Mouse (Mus musculus) neural tube, embryonic 11.5 days (tissue): ENCODE measurements around the gene Slc12a8. TPM values are rescaled to one million over a fixed set of nuclear protein-coding genes. Genes with fewer than 3 reads are reported as not detected.

ENCODE experiments used
- ATAC-seq: fragments of 200-750 bp; cut with Nextera tagmentation; 2 replicates; pipeline ENCODE4 v1.8.0; 2017; ENCODE audit warnings: moderate number of reproducible peaks, mild to moderate bottlenecking, moderate TSS enrichment, moderate library complexity; ENCODE audit not compliant: insufficient read depth, low FRiP score, low TSS enrichment
- DNase-seq: peaks from one replicate; pipeline ENCODE4 v3.0.0-alpha.2; 2015; ENCODE audit warnings: low spot score
- H3K27ac ChIP-seq: fragments of 300-500 bp; sonication (generic); 2 replicates; pipeline ENCODE4 v1.5.1; 2014; ENCODE audit warnings: low read depth, mild to moderate bottlenecking, low read length
- H3K27me3 ChIP-seq: fragments of 300-500 bp; sonication (generic); 2 replicates; pipeline ENCODE4 v1.6.1; 2014; ENCODE audit warnings: mild to moderate bottlenecking, low read length, mixed read lengths; ENCODE audit not compliant: control insufficient read depth, insufficient read depth
- H3K36me3 ChIP-seq: fragments of 300-500 bp; sonication (generic); 2 replicates; pipeline ENCODE4 v1.6.1; 2014; ENCODE audit warnings: mild to moderate bottlenecking, low read length, moderate library complexity, mixed read lengths; ENCODE audit not compliant: control insufficient read depth, insufficient read depth
- H3K4me1 ChIP-seq: fragments of 300-500 bp; sonication (generic); 2 replicates; pipeline ENCODE4 v1.6.1; 2014; ENCODE audit warnings: low read length, mixed read lengths; ENCODE audit not compliant: control insufficient read depth, insufficient read depth
- H3K4me2 ChIP-seq: fragments of 300-500 bp; sonication (generic); 2 replicates; pipeline ENCODE4 v1.6.1; 2014; ENCODE audit warnings: low read depth, mild to moderate bottlenecking, moderate library complexity
- H3K4me3 ChIP-seq: fragments of 300-500 bp; sonication (generic); 2 replicates; pipeline ENCODE4 v1.5.1; 2014; ENCODE audit warnings: low read depth, low read length
- H3K9ac ChIP-seq: fragments of 300-500 bp; sonication (generic); 2 replicates; pipeline ENCODE4 v1.6.1; 2014; ENCODE audit warnings: mild to moderate bottlenecking, low read length
- H3K9me3 ChIP-seq: fragments of 300-500 bp; sonication (generic); 2 replicates; pipeline ENCODE4 v1.6.1; 2016; ENCODE audit warnings: low read length; ENCODE audit not compliant: control insufficient read depth
- WGBS: fragments of 180-500 bp; shearing (Covaris S2); extraction: QIAGEN DNeasy Blood & Tissue Kit; methylation state at CpG from one replicate; pipeline ENCODE4 v1.1.7; 2014; 5-methylcytosine and 5-hydroxymethylcytosine counted together
- polyA plus RNA-seq: library from polyadenylated mRNA; unstranded; fragments of >200 nt; fragmentation: Nextera tagmentation; extraction: Ambion mirVana; gene quantifications from 2 replicates; pipeline ENCODE4 v1.2.1, GENCODE M21; 2014

Slc12a8 gene
- polyA plus RNA-seq, 1 experiment from 2014 or later = 0.78 TPM

- no peaks in the 10 kb centered on the region for H3K4me1 ChIP-seq
- WGBS = 90% methylated on average over 4 of the region's 4 CpGs
- H3K36me3 ChIP-seq = no peaks in the 10 kb centered on the region
- no peak for DNase-seq
- H3K9ac ChIP-seq = no peak overlapping the region
- ATAC-seq = no peak
- H3K9me3 ChIP-seq = no peaks in the 10 kb centered on the region
- H3K27me3 ChIP-seq = no peaks in the 10 kb centered on the region
- no peak overlapping the region for H3K4me2 ChIP-seq
- H3K4me3 ChIP-seq = no peak overlapping the region
- H3K27ac ChIP-seq = no peak overlapping the region
These were observed 149.9 kb downstream of the Slc12a8 start for GRCm38 (mm10) chr16:33666985-33667538.

DNA sequence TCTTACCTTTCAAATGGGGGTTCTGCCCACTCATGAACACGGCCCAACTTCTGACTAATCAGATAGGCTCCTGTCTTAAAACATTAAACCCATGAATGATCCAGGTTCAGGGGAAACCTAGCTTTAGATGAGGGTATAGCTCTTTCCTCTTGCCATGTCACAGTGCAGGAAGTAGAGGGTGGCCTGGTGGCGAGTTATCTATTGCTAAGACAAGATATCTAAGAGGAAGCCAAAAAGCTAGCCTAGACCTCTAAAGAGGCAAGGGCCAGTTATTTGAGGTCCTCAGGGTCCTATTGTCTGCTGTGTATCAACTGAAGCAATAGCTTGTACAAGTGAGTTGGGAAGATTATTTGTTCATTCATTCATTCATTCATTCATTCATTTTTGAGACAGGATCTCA lies 151.3 kb downstream of the Slc12a8 start:
- H3K4me2 ChIP-seq = no peak overlapping the region
- H3K4me1 ChIP-seq = no peaks in the 10 kb centered on the region
- H3K27me3 ChIP-seq = no peaks in the 10 kb centered on the region
- H3K27ac ChIP-seq = no peak overlapping the region
- H3K36me3 ChIP-seq = no peaks in the 10 kb centered on the region
- 83% methylated on average over 2 of the region's 2 CpGs for WGBS
- H3K4me3 ChIP-seq = no peak overlapping the region
- no peak overlapping the region for H3K9ac ChIP-seq
- no peaks in the 10 kb centered on the region for H3K9me3 ChIP-seq
- ATAC-seq (no peak), DNase-seq (no peak)

DNA sequence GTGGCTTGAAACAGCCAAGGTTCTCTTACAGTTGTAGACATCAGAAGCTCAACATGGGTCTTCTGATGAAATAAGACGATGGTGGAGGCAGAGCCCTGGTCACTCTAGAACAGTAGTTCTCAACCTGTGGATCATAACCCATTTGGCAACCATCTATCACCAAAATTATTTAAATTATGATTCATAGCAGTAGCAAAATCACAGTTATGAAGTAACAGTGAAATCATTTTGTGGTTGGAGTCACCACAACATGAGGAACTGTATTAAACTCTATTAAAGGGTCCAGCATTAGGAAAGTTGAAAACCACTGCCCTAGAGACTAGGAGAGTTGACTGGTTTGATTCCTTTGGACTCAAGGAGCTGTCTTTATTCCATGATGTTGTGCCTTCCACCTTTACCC lies 151.9 kb downstream of the Slc12a8 start:
- Histone ChIP-seq H3K4me1 (no peaks in the 10 kb centered on the region), H3K9ac (no peak overlapping the region), H3K9me3 (no peaks in the 10 kb centered on the region), H3K4me3 (no peak overlapping the region), H3K4me2 (no peak overlapping the region), H3K36me3 (no peaks in the 10 kb centered on the region), H3K27me3 (no peaks in the 10 kb centered on the region), H3K27ac (no peak overlapping the region)
- 91% methylated on average over 1 of the region's 1 CpGs for WGBS
- ATAC-seq (no peak), DNase-seq (no peak)

DNA sequence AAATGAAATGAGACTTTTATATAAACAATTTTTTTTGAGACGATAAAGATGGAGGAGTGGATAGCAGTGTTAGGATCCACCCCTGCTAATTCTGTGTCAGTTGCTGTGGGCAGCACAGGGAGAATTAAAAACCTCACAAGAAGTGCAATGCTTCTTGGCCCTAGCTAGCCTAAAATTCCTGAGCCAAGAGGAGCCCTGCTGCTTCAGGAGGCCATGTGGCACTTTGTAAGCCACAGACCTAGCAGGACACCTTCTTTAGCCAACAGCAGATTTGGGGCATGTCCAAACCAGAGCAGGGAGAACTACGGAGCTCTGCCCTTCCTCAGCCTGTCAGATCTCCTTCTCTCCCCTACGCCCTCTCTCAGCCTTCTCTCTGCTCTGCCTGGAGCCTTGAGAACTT lies 153.2 kb downstream of the Slc12a8 start:
- no peaks in the 10 kb centered on the region for H3K36me3 ChIP-seq
- no peaks in the 10 kb centered on the region for H3K4me1 ChIP-seq
- DNase-seq = no peak
- no peak overlapping the region for H3K27ac ChIP-seq
- H3K4me3 ChIP-seq = no peak overlapping the region
- no peak overlapping the region for H3K9ac ChIP-seq
- no peaks in the 10 kb centered on the region for H3K27me3 ChIP-seq
- no peak overlapping the region for H3K4me2 ChIP-seq
- H3K9me3 ChIP-seq = no peaks in the 10 kb centered on the region
- 81% methylated on average over 3 of the region's 3 CpGs for WGBS
- ATAC-seq = no peak

DNA sequence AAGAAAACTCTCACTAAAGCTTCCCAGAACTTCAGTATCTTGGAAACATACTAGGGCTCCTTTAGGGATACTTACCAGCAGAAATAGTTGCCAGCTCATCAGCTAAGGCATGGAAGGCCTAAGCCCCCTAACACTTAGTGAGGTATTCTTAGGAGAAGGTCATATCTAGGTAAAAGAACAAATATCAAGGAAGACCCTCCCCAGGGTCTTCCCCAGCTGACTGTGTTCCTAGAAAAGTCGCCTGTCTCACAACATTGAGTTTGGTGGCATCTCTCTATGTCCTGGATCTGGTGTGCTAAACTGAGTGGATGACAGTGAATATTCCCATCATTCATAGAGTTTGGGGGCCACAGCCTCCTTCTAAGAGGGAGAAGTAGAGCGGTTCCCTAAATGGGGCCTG lies 153.8 kb downstream of the Slc12a8 start:
- no peaks in the 10 kb centered on the region for H3K27me3 ChIP-seq
- no peaks in the 10 kb centered on the region for H3K36me3 ChIP-seq
- no peak for DNase-seq
- H3K4me3 ChIP-seq = no peak overlapping the region
- 78% methylated on average over 2 of the region's 2 CpGs for WGBS
- no peak overlapping the region for H3K27ac ChIP-seq
- H3K9me3 ChIP-seq = no peaks in the 10 kb centered on the region
- H3K4me2 ChIP-seq = no peak overlapping the region
- ATAC-seq = no peak
- no peak overlapping the region for H3K9ac ChIP-seq
- no peaks in the 10 kb centered on the region for H3K4me1 ChIP-seq

GRCm38 (mm10) chr16:33672188-33672587 lies 155.1 kb downstream of the Slc12a8 start:
- no peaks in the 10 kb centered on the region for H3K36me3 ChIP-seq
- H3K27me3 ChIP-seq = no peaks in the 10 kb centered on the region
- H3K9me3 ChIP-seq = no peaks in the 10 kb centered on the region
- H3K4me3 ChIP-seq = no peak overlapping the region
- H3K27ac ChIP-seq = no peak overlapping the region
- H3K4me2 ChIP-seq = no peak overlapping the region
- WGBS = 80% methylated on average over 3 of the region's 4 CpGs
- no peak for ATAC-seq
- H3K9ac ChIP-seq = no peak overlapping the region
- no peaks in the 10 kb centered on the region for H3K4me1 ChIP-seq
- DNase-seq = no peak

DNA sequence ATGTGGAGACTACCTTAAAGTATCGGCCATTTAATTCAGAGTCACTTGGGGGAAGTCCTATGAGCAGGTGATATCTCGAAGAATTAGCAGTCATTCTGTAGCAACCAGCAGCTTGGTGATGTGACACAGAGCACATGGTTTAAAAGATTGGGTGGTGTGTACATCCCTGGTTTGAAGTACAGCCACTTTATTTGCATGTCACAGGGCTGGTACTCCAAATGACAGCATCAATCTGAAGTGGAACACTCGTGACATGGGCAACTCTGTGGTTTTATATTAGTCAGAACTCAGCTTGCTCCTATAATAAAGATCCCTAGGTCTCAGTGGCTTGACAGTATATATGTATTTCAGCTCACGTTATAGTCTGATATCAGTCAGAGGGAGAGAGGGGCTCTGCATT lies 155.5 kb downstream of the Slc12a8 start:
- 90% methylated on average over 4 of the region's 4 CpGs for WGBS
- no peak overlapping the region for H3K9ac ChIP-seq
- H3K4me1 ChIP-seq = no peaks in the 10 kb centered on the region
- no peak overlapping the region for H3K4me2 ChIP-seq
- DNase-seq (no peak), ATAC-seq (no peak)
- H3K9me3 ChIP-seq = no peaks in the 10 kb centered on the region
- no peaks in the 10 kb centered on the region for H3K27me3 ChIP-seq
- no peak overlapping the region for H3K4me3 ChIP-seq
- no peaks in the 10 kb centered on the region for H3K36me3 ChIP-seq
- H3K27ac ChIP-seq = no peak overlapping the region

DNA sequence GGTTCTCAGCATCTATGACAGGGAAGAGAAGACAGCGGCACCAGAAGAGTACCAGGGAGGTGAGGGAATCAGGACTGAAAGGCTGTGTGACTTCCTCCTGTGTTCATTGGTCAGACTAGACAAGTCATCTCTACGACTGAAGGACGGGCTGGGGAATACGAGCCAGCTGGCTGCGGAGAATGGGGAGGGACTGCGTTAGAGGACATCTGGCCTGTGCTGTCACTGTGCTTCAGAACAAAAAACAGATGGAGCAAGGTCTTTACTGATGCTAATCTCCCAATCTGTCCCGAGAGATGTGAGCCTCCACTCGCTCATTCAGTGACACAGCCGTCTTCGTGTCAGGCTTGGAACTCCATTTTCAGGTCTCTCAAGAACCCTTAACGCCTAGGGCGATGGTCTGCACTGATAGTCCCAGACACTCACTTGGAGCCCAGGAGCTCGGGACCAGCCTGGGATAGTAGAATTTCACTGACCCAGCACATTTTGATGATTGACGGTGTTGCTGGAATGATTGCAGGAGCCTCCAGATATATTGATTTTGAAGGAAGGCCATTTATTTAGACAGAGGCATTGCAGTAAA lies 156.5 kb downstream of the Slc12a8 start:
- Histone ChIP-seq H3K9me3 (no peaks in the 10 kb centered on the region), H3K4me2 (no peak overlapping the region), H3K36me3 (no peaks in the 10 kb centered on the region), H3K27ac (no peak overlapping the region), H3K4me1 (no peaks in the 10 kb centered on the region), H3K27me3 (no peaks in the 10 kb centered on the region), H3K4me3 (no peak overlapping the region), H3K9ac (no peak overlapping the region)
- ATAC-seq (0 out of 2 replicates have a peak, but pooled peaks have one; percentile 27), DNase-seq (peak; percentile 49)
- 56% methylated on average over 14 of the region's 14 CpGs for WGBS

GRCm38 (mm10) chr16:33675151-33675847 lies 158.2 kb downstream of the Slc12a8 start:
- 94% methylated on average over 10 of the region's 10 CpGs for WGBS

More at GRCm38 (mm10) chr16:33675151-33675847, 158.2 kb downstream of the Slc12a8 start:
- H3K4me2 ChIP-seq = no peak overlapping the region
- ATAC-seq (no peak), DNase-seq (no peak)
- no peaks in the 10 kb centered on the region for H3K9me3 ChIP-seq
- no peaks in the 10 kb centered on the region for H3K4me1 ChIP-seq
- no peaks in the 10 kb centered on the region for H3K36me3 ChIP-seq
- no peak overlapping the region for H3K27ac ChIP-seq
- H3K4me3 ChIP-seq = no peak overlapping the region
- H3K9ac ChIP-seq = no peak overlapping the region
- H3K27me3 ChIP-seq = no peaks in the 10 kb centered on the region
